In genomic region chr15:49896045-49896444, GRCm38 (mm10) we compare ENCODE assay signal across 14 mouse cellular contexts.
"Had no signal": no experiment of that assay in that cellular context is flagged by ENCODE, and none has a peak within 500 bp of the region (broad histone marks: within the 10 kb centered on the region; RNA-seq: fewer than 3 reads in every experiment).

No protein-coding gene starts in this region.

- H3K27ac ChIP-seq: kidney, embryonic 15.5 days; limb, embryonic 13.5 days; liver, embryonic 14.5 days; midbrain, embryonic 13.5 days; neural tube, embryonic 13.5 days; stomach, postnatal 0 days had no signal

- H3K27me3 ChIP-seq: kidney, embryonic 15.5 days; limb, embryonic 13.5 days; midbrain, embryonic 13.5 days; neural tube, embryonic 13.5 days had no signal

- H3K9me3 ChIP-seq: kidney, embryonic 15.5 days; limb, embryonic 13.5 days; midbrain, embryonic 13.5 days; neural tube, embryonic 13.5 days had no signal

- DNase-seq: kidney, adult 2 months; kidney, postnatal 14 days; layer of hippocampus, postnatal 36 days; left cerebral cortex, postnatal 4 days; lung, adult 18-20 months; lung, postnatal 36 days; thymus, adult 18-20 months; thymus, postnatal 14 days had no signal

- H3K9ac ChIP-seq: kidney, embryonic 15.5 days; limb, embryonic 13.5 days; liver, embryonic 14.5 days; midbrain, embryonic 13.5 days; neural tube, embryonic 13.5 days had no signal

- H3K36me3 ChIP-seq: kidney, embryonic 15.5 days; limb, embryonic 13.5 days; midbrain, embryonic 13.5 days; neural tube, embryonic 13.5 days had no signal

- H3K4me2 ChIP-seq: kidney, embryonic 15.5 days; limb, embryonic 13.5 days; midbrain, embryonic 13.5 days; neural tube, embryonic 13.5 days had no signal

- H3K4me1 ChIP-seq: kidney, embryonic 15.5 days; limb, embryonic 13.5 days; midbrain, embryonic 13.5 days; neural tube, embryonic 13.5 days had no signal

- H3K4me3 ChIP-seq: kidney, embryonic 15.5 days; limb, embryonic 13.5 days; midbrain, embryonic 13.5 days; neural tube, embryonic 13.5 days had no signal

- ATAC-seq: midbrain, embryonic 13.5 days had no signal
